Mouse (Mus musculus) thymus, postnatal 36 days (tissue): Measurements from ENCODE around the gene Tmbim6.
"Not testable (repeated sequence)": the region's sequence is repeated elsewhere in the genome, so short reads cannot be mapped to it uniquely, and the experiment has no call there.

Experiments
- DNase-seq, 2 experiments: peaks; one replicate each; pipeline ENCODE4 v3.0.0; 2022; ENCODE audit warnings: mixed read lengths in 2 of 2

The Tmbim6 gene

GRCm38 (mm10) chr15:99386110-99386509 is 6.6 kb upstream of the Tmbim6 start:
- DNase-seq, result not testable (repeated sequence)

GRCm38 (mm10) chr15:99386796-99387195 is 5.9 kb upstream of the Tmbim6 start:
- DNase-seq, result no peak

GRCm38 (mm10) chr15:99387976-99388375 is 4.7 kb upstream of the Tmbim6 start:
- DNase-seq, result no peak

- no peak for DNase-seq
Measured at GRCm38 (mm10) chr15:99390472-99391401, 1.9 kb upstream of the Tmbim6 start.

GRCm38 (mm10) chr15:99391975-99392374 is 707 bp upstream of the Tmbim6 start:
- DNase-seq, result no peak

- no peak for DNase-seq
Measured at GRCm38 (mm10) chr15:99393386-99394252, 937 bp downstream of the Tmbim6 start.

- DNase-seq, result no peak
Measured at GRCm38 (mm10) chr15:99396462-99396861, 3.8 kb downstream of the Tmbim6 start.

GRCm38 (mm10) chr15:99396875-99397274 is 4.2 kb downstream of the Tmbim6 start:
- no peak for DNase-seq

GRCm38 (mm10) chr15:99397622-99398021 is 4.9 kb downstream of the Tmbim6 start:
- DNase-seq, result no peak

- DNase-seq, result no peak
Measured at GRCm38 (mm10) chr15:99399503-99400245, 7.0 kb downstream of the Tmbim6 start.

GRCm38 (mm10) chr15:99400602-99401001 is 7.9 kb downstream of the Tmbim6 start:
- DNase-seq, result no peak

- no peak for DNase-seq
Measured at GRCm38 (mm10) chr15:99403159-99403889, 10.6 kb downstream of the Tmbim6 start.

- DNase-seq, result no peak
Measured at GRCm38 (mm10) chr15:99405150-99405549, 12.5 kb downstream of the Tmbim6 start.

- DNase-seq, result no peak
Measured at GRCm38 (mm10) chr15:99406986-99407570, 14.4 kb downstream of the Tmbim6 start.

GRCm38 (mm10) chr15:99408845-99409244 is 16.2 kb downstream of the Tmbim6 start:
- DNase-seq, result no peak

- no peak for DNase-seq
Measured at GRCm38 (mm10) chr15:99411747-99412146, 19.1 kb downstream of the Tmbim6 start.

GRCm38 (mm10) chr15:99415793-99416192 is 23.1 kb downstream of the Tmbim6 start:
- peak; percentile 51 to 57 for DNase-seq

GRCm38 (mm10) chr15:99416348-99416882 is 23.7 kb downstream of the Tmbim6 start:
- DNase-seq, result peak; percentile 66 to 75

- DNase-seq, result no peak
Measured at GRCm38 (mm10) chr15:99416957-99417356, 24.3 kb downstream of the Tmbim6 start.

- no peak for DNase-seq
Measured at GRCm38 (mm10) chr15:99417692-99418271, 25.1 kb downstream of the Tmbim6 start.

- no peak for DNase-seq
Measured at GRCm38 (mm10) chr15:99420101-99420500, 27.4 kb downstream of the Tmbim6 start.
